Mouse (Mus musculus) adrenal gland (tissue): ENCODE results near the gene Glud1.

ENCODE experiments used
- intact Hi-C: fragments of 180-260 bp; cut with DNase I; formaldehyde crosslinking; loops from one replicate; pipeline ENCODE4 v1.15.1; 2025

The Glud1 gene

GRCm38 (mm10) chr14:34349007-34349406, 38.5 kb downstream of the Glud1 start:
- intact Hi-C loops = no loop called here

- intact Hi-C loops = no loop called here
Measured at GRCm38 (mm10) chr14:34351660-34352059, 41.1 kb downstream of the Glud1 start.

- intact Hi-C loops = no loop called here
Measured at GRCm38 (mm10) chr14:34352523-34352922, 42.0 kb downstream of the Glud1 start.

GRCm38 (mm10) chr14:34353326-34353725, 42.8 kb downstream of the Glud1 start:
- intact Hi-C loops = no loop called here

- intact Hi-C loops = no loop called here
Measured at GRCm38 (mm10) chr14:34354456-34354855, 43.9 kb downstream of the Glud1 start.

- intact Hi-C loops = no loop called here
Measured at GRCm38 (mm10) chr14:34355301-34355700, 44.8 kb downstream of the Glud1 start, which contains the start of gene Fam25c. TSS of gene Fam25c (minus strand) at chr14:34355433.

GRCm38 (mm10) chr14:34357671-34358455, 47.3 kb downstream of the Glud1 start:
- intact Hi-C loops = no loop called here

GRCm38 (mm10) chr14:34359676-34360244, 49.2 kb downstream of the Glud1 start:
- intact Hi-C loops = loop anchor here (10.0 kb wide), 1 partner anchor 275 kb away; the partner anchor contains the start of gene Anxa8

GRCm38 (mm10) chr14:34360251-34360650, 49.7 kb downstream of the Glud1 start:
- intact Hi-C loops = loop anchor here (10.0 kb wide), 1 partner anchor 275 kb away; the partner anchor contains the start of gene Anxa8

- intact Hi-C loops = loop anchor here (2.0 to 10.0 kb wide), 2 partner anchors 173 to 277 kb away; partner anchors contain the start of gene Anxa8
Measured at GRCm38 (mm10) chr14:34362135-34362534, 51.6 kb downstream of the Glud1 start.

- intact Hi-C loops = loop anchor here (1.0 to 10.0 kb wide), 3 partner anchors 90 to 278 kb away; partner anchors contain the start of gene Anxa8
Measured at GRCm38 (mm10) chr14:34362726-34363445, 52.4 kb downstream of the Glud1 start.

- intact Hi-C loops = loop anchor here (1.0 to 10.0 kb wide), 3 partner anchors 90 to 279 kb away; partner anchors contain the start of gene Anxa8
Measured at GRCm38 (mm10) chr14:34363490-34364253, 53.1 kb downstream of the Glud1 start.

GRCm38 (mm10) chr14:34364254-34365146, 54.0 kb downstream of the Glud1 start:
- intact Hi-C loops = loop anchor here (5.0 to 10.0 kb wide), 2 partner anchors 38 to 280 kb away; partner anchors contain the start of gene Anxa8

- intact Hi-C loops = loop anchor here (5.0 to 10.0 kb wide), 2 partner anchors 37 to 280 kb away; partner anchors contain the start of gene Anxa8
Measured at GRCm38 (mm10) chr14:34365147-34365507, 54.6 kb downstream of the Glud1 start.

GRCm38 (mm10) chr14:34370203-34370602, 59.7 kb downstream of the Glud1 start:
- intact Hi-C loops = loop anchor here (5.0 kb wide), 1 partner anchor 202 kb away; no protein-coding TSS in a partner anchor

- intact Hi-C loops = loop anchor here (5.0 kb wide), 1 partner anchor 201 kb away; no protein-coding TSS in a partner anchor
Measured at GRCm38 (mm10) chr14:34370921-34371320, 60.4 kb downstream of the Glud1 start.

GRCm38 (mm10) chr14:34371763-34372162, 61.2 kb downstream of the Glud1 start:
- intact Hi-C loops = loop anchor here (5.0 kb wide), 1 partner anchor 201 kb away; no protein-coding TSS in a partner anchor

- intact Hi-C loops = loop anchor here (5.0 kb wide), 1 partner anchor 200 kb away; no protein-coding TSS in a partner anchor
Measured at GRCm38 (mm10) chr14:34372646-34373045, 62.1 kb downstream of the Glud1 start.

GRCm38 (mm10) chr14:34373581-34373980, 63.1 kb downstream of the Glud1 start:
- intact Hi-C loops = loop anchor here (5.0 kb wide), 1 partner anchor 199 kb away; no protein-coding TSS in a partner anchor
